Mouse (Mus musculus) liver, embryonic 14.5 days (tissue): ENCODE measurements around the gene Nipal3. TPM values are rescaled to one million over a fixed set of nuclear protein-coding genes. Genes with fewer than 3 reads are reported as not detected.
A peak's percentile ranks its signal among the peaks of the same experiment; 100 is the strongest.

Experiments used
- ATAC-seq: fragments of 200-750 bp; cut with Nextera tagmentation; 2 replicates; pipeline ENCODE4 v1.8.0; 2017; ENCODE audit warnings: moderate number of reproducible peaks, mild to moderate bottlenecking, moderate library complexity; ENCODE audit not compliant: insufficient read depth
- DNase-seq, 3 experiments: peaks; one replicate each; pipeline ENCODE4 v3.0.0-alpha.2; 2012 to 2013; ENCODE audit warnings: low read depth in 3 of 3, low spot score in 3 of 3
- H3K27ac ChIP-seq: fragments of 300-500 bp; sonication (generic); 2 replicates; pipeline ENCODE4 v1.5.1; 2014; ENCODE audit warnings: moderate library complexity, mild to moderate bottlenecking, control low read depth, inconsistent platforms
- H3K27me3 ChIP-seq: fragments of 300-500 bp; sonication (generic); 2 replicates; pipeline ENCODE4 v1.6.1; 2014; ENCODE audit warnings: mild to moderate bottlenecking, low read length, moderate library complexity; ENCODE audit not compliant: control insufficient read depth, insufficient read depth
- H3K36me3 ChIP-seq: fragments of 300-500 bp; sonication (generic); replicated peaks from 2 replicates; pipeline ENCODE4 v1.6.1; 2014; ENCODE audit warnings: low read depth; ENCODE audit not compliant: control insufficient read depth, insufficient read depth
- H3K4me1 ChIP-seq, 2 experiments: fragments of 200-500 bp in 1 of 2; fragments of 300-500 bp in 1 of 2; sonication (generic) in 1 of 2; replicated peaks; 2 replicates each; pipeline ENCODE4 v1.6.1; 2012 to 2014; ENCODE audit warnings: antibody characterized with exemption in 1 of 2, inconsistent platforms in 1 of 2, low read length in 1 of 2; ENCODE audit not compliant: control insufficient read depth in 2 of 2, insufficient read depth in 2 of 2
- H3K4me2 ChIP-seq: fragments of 300-500 bp; sonication (generic); 2 replicates; pipeline ENCODE4 v1.6.1; 2014; ENCODE audit warnings: low read depth, mild to moderate bottlenecking, control low read depth, moderate library complexity
- H3K4me3 ChIP-seq, 2 experiments: fragments of 200-500 bp in 1 of 2; fragments of 300-500 bp in 1 of 2; sonication (generic) in 1 of 2; 2 replicates each; pipeline ENCODE4 v1.5.1; 2012 to 2014; ENCODE audit warnings: low read depth in 2 of 2, low read length in 2 of 2, mild to moderate bottlenecking in 2 of 2, control low read depth in 1 of 2, inconsistent platforms in 1 of 2, moderate library complexity in 1 of 2; ENCODE audit not compliant: insufficient read depth in 1 of 2
- H3K9ac ChIP-seq: fragments of 300-500 bp; sonication (generic); replicated peaks from 2 replicates; pipeline ENCODE4 v1.6.1; 2014; ENCODE audit warnings: mild to moderate bottlenecking, control low read depth, moderate library complexity
- H3K9me3 ChIP-seq: fragments of 300-500 bp; sonication (generic); 2 replicates; pipeline ENCODE4 v1.6.1; 2016; ENCODE audit warnings: low read length, mixed read lengths; ENCODE audit not compliant: control insufficient read depth
- CTCF ChIP-seq: IDR thresholded peaks from 2 replicates; pipeline ENCODE4 v1.5.1; 2016; ENCODE audit warnings: antibody characterized with exemption, low read depth, control low read depth
- EP300 ChIP-seq: IDR thresholded peaks from 2 replicates; pipeline ENCODE4 v1.6.1; 2016; ENCODE audit warnings: antibody characterized with exemption, low read depth
- WGBS: fragments of 180-500 bp; shearing (Covaris S2); extraction: QIAGEN DNeasy Blood & Tissue Kit; methylation state at CpG from one replicate; pipeline ENCODE4 v1.1.7; 2014; ENCODE audit not compliant: insufficient replicate concordance; 5-methylcytosine and 5-hydroxymethylcytosine counted together
- polyA plus RNA-seq, 2 experiments: library from polyadenylated mRNA; depleted of rRNA in 1 of 2; stranded (reverse) in 1 of 2; unstranded in 1 of 2; fragments of >200 nt; fragmentation: Nextera tagmentation in 1 of 2; extraction: Ambion mirVana in 1 of 2; gene quantifications; 2 replicates each; pipeline versions ENCODE4 v1.2.1 to v1.2.3; 2012 to 2014

Gene Nipal3
- polyA plus RNA-seq, 2 experiments = 2.5 to 2.9 TPM

- H3K9ac ChIP-seq = no peak overlapping the region
- no peak overlapping the region for H3K4me2 ChIP-seq
- peaks cover 4% of the 10 kb centered on the region; the same call in 1 of the 2 replicates for H3K9me3 ChIP-seq
- TF ChIP-seq CTCF = no peak
- no peak for TF ChIP-seq EP300
- H3K27me3 ChIP-seq = no peaks in the 10 kb centered on the region
- no peak overlapping the region for H3K27ac ChIP-seq
- DNase-seq = no peak
- H3K4me1 ChIP-seq = no peaks in the 10 kb centered on the region
- no peaks in the 10 kb centered on the region for H3K36me3 ChIP-seq
- WGBS = 45% methylated on average over 6 of the region's 6 CpGs
- no peak overlapping the region for H3K4me3 ChIP-seq
- no peak for ATAC-seq
Measured at GRCm38 (mm10) chr4:135533001-135533400, 38.2 kb upstream of the Nipal3 start.

GRCm38 (mm10) chr4:135531771-135532613 lies 37.2 kb upstream of the Nipal3 start:
- Histone ChIP-seq H3K9me3 (peaks cover 4% of the 10 kb centered on the region; the same call in 1 of the 2 replicates), H3K4me2 (no peak overlapping the region), H3K4me3 (no peak overlapping the region), H3K4me1 (no peaks in the 10 kb centered on the region), H3K27me3 (no peaks in the 10 kb centered on the region), H3K36me3 (no peaks in the 10 kb centered on the region), H3K9ac (no peak overlapping the region), H3K27ac (no peak overlapping the region)
- TF ChIP-seq CTCF (no peak), EP300 (no peak)
- WGBS = 33% methylated on average over 9 of the region's 9 CpGs
- DNase-seq = no peak
- no peak for ATAC-seq

GRCm38 (mm10) chr4:135531236-135531635 lies 36.4 kb upstream of the Nipal3 start:
- TF ChIP-seq CTCF (no peak), EP300 (no peak)
- no peak overlapping the region for H3K4me3 ChIP-seq
- 77% methylated on average over 9 of the region's 9 CpGs for WGBS
- peaks cover 4% of the 10 kb centered on the region; the same call in 1 of the 2 replicates for H3K9me3 ChIP-seq
- H3K4me1 ChIP-seq = no peaks in the 10 kb centered on the region
- no peak overlapping the region for H3K9ac ChIP-seq
- DNase-seq = no peak
- no peak overlapping the region for H3K4me2 ChIP-seq
- H3K27ac ChIP-seq = no peak overlapping the region
- no peak for ATAC-seq
- H3K36me3 ChIP-seq = no peaks in the 10 kb centered on the region
- H3K27me3 ChIP-seq = no peaks in the 10 kb centered on the region

- no peak for DNase-seq
- Histone ChIP-seq H3K4me1 (no peaks in the 10 kb centered on the region), H3K9me3 (peaks cover 4% of the 10 kb centered on the region; the same call in 1 of the 2 replicates), H3K4me3 (no peak overlapping the region), H3K27ac (no peak overlapping the region), H3K27me3 (no peaks in the 10 kb centered on the region), H3K4me2 (no peak overlapping the region), H3K36me3 (no peaks in the 10 kb centered on the region), H3K9ac (no peak overlapping the region)
- WGBS = 45% methylated on average over 2 of the region's 2 CpGs
- TF ChIP-seq CTCF (peak; percentile 42), EP300 (no peak)
- no peak for ATAC-seq
Measured at GRCm38 (mm10) chr4:135530270-135530669, 35.4 kb upstream of the Nipal3 start.

GRCm38 (mm10) chr4:135526039-135526710 lies 31.3 kb upstream of the Nipal3 start:
- no peaks in the 10 kb centered on the region for H3K36me3 ChIP-seq
- no peak overlapping the region for H3K9ac ChIP-seq
- no peak overlapping the region for H3K4me3 ChIP-seq
- 31% methylated on average over 14 of the region's 14 CpGs for WGBS
- no peaks in the 10 kb centered on the region for H3K4me1 ChIP-seq
- H3K4me2 ChIP-seq = no peak overlapping the region
- no peak overlapping the region for H3K27ac ChIP-seq
- H3K9me3 ChIP-seq = peaks cover 4% of the 10 kb centered on the region; the same call in 1 of the 2 replicates
- no peak for ATAC-seq
- no peak for DNase-seq
- TF ChIP-seq CTCF = no peak
- TF ChIP-seq EP300 = no peak
- H3K27me3 ChIP-seq = no peaks in the 10 kb centered on the region
